ENCODE assay signal across 29 mouse cellular contexts in the genomic region with DNA sequence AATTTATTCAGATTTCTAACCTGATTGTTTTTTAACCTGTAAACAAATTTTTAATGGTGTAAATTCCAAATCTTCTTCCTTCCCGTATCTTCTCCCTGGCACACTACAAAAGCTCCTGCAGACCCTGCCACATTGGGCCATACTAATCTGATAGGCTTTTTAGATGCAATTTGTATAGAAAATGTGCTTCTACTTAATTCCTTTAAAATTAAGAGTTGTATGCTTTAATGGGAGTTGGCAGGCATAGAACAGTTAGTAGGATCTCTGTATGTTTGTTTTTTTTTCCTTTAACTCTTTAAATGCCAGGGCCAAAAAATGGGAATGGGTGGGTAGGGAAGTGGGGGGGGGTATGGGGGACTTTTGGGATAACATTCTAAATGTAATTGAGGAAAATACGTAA.
"Had no signal": no experiment of that assay in that cellular context is flagged by ENCODE, and none has a peak within 500 bp of the region (broad histone marks: within the 10 kb centered on the region; RNA-seq: fewer than 3 reads in every experiment).

No protein-coding gene starts in this region.

- H3K27me3 ChIP-seq: limb, embryonic 12.5 days; limb, embryonic 13.5 days; limb, embryonic 15.5 days; liver, embryonic 12.5 days; liver, embryonic 13.5 days; liver, embryonic 15.5 days; lung, embryonic 15.5 days; megakaryocyte, embryonic 14.5 days; midbrain, embryonic 15.5 days; neural tube, embryonic 12.5 days had no signal

- H3K4me3 ChIP-seq: left cerebral cortex, adult 2 months; limb, embryonic 10.5 days; limb, embryonic 12.5 days; limb, embryonic 13.5 days; limb, embryonic 15.5 days; liver, embryonic 12.5 days; liver, embryonic 13.5 days; liver, embryonic 15.5 days; lung, embryonic 15.5 days; megakaryocyte, embryonic 14.5 days; midbrain, embryonic 10.5 days; midbrain, embryonic 15.5 days; myocyte; neural tube, embryonic 12.5 days had no signal

- DNase-seq: left cerebral cortex, postnatal 4 days; liver; liver, embryonic 13.5 days; liver, postnatal 0 days; lung, adult 18-20 months; lung, adult 2 months; lung, embryonic 14.5 days; lung, postnatal 10 days; lung, postnatal 14 days; lung, postnatal 36 days; lung, postnatal 4 days; midbrain, embryonic 14.5 days had no signal

- H3K9ac ChIP-seq: limb, embryonic 12.5 days; limb, embryonic 13.5 days; limb, embryonic 15.5 days; liver, embryonic 12.5 days; liver, embryonic 13.5 days; liver, embryonic 14.5 days; liver, embryonic 15.5 days; liver, postnatal 0 days; lung, embryonic 14.5 days; lung, embryonic 15.5 days; midbrain, embryonic 15.5 days; neural tube, embryonic 12.5 days had no signal

- H3K9me3 ChIP-seq: limb, embryonic 10.5 days; limb, embryonic 12.5 days; limb, embryonic 13.5 days; limb, embryonic 15.5 days; liver, embryonic 12.5 days; liver, embryonic 13.5 days; liver, embryonic 15.5 days; lung, embryonic 15.5 days; megakaryocyte, embryonic 14.5 days; midbrain, embryonic 10.5 days; midbrain, embryonic 15.5 days; neural tube, embryonic 12.5 days had no signal

- H3K36me3 ChIP-seq: limb, embryonic 10.5 days; limb, embryonic 12.5 days; limb, embryonic 13.5 days; limb, embryonic 15.5 days; liver, embryonic 12.5 days; liver, embryonic 13.5 days; liver, embryonic 15.5 days; lung, embryonic 15.5 days; midbrain, embryonic 10.5 days; midbrain, embryonic 15.5 days; neural tube, embryonic 12.5 days had no signal

- H3K4me2 ChIP-seq: limb, embryonic 12.5 days; limb, embryonic 13.5 days; limb, embryonic 15.5 days; liver, embryonic 11.5 days; liver, embryonic 12.5 days; liver, embryonic 13.5 days; liver, embryonic 15.5 days; lung, embryonic 14.5 days; lung, embryonic 15.5 days; midbrain, embryonic 15.5 days; neural tube, embryonic 12.5 days had no signal

- H3K4me1 ChIP-seq: limb, embryonic 10.5 days; limb, embryonic 12.5 days; limb, embryonic 13.5 days; limb, embryonic 15.5 days; liver, embryonic 12.5 days; liver, embryonic 13.5 days; liver, embryonic 15.5 days; lung, embryonic 15.5 days; megakaryocyte, embryonic 14.5 days; midbrain, embryonic 10.5 days; midbrain, embryonic 15.5 days; neural tube, embryonic 12.5 days had no signal

- ATAC-seq: liver, embryonic 12.5 days; liver, postnatal 0 days; lung, postnatal 0 days; midbrain, embryonic 15.5 days had no signal

- H3K27ac ChIP-seq: left cerebral cortex, adult 2 months; limb, embryonic 10.5 days; limb, embryonic 12.5 days; limb, embryonic 13.5 days; limb, embryonic 15.5 days; liver, embryonic 12.5 days; liver, embryonic 13.5 days; liver, embryonic 14.5 days; liver, embryonic 15.5 days; lung, embryonic 15.5 days; macrophage; midbrain, embryonic 10.5 days; midbrain, embryonic 15.5 days; neural tube, embryonic 12.5 days had no signal
